Mouse (Mus musculus): Measurements from ENCODE around the gene Ldlrap1. TPM values are rescaled to one million over a fixed set of nuclear protein-coding genes. Genes with fewer than 3 reads are reported as not detected.

Ldlrap1 gene
- polyA plus RNA-seq, 1 experiment from 2014 or later = 20.7 TPM

GRCm38 (mm10) chr4:134756953-134757352 lies 10.9 kb downstream of the Ldlrap1 start:
- 59% methylated on average over 7 of the region's 7 CpGs for WGBS (ENCODE audit: insufficient replicate concordance)
- Histone ChIP-seq H3K4me2 (ENCODE audit: low read depth, low read length) (no peak overlapping the region), H3K9me3 (replicated peaks; ENCODE audit: control insufficient read depth, low read length) (no peaks in the 10 kb centered on the region), H3K27ac (ENCODE audit: low read length) (peak overlapping the region; percentile 29; the same call in 1 of the 2 replicates), H3K9ac (ENCODE audit: low read depth, low read length) (no peak overlapping the region), H3K4me3 (ENCODE audit: low read depth, low read length) (no peak overlapping the region), H3K27me3 (ENCODE audit: control insufficient read depth, insufficient read depth, low read depth, low read length) (no peaks in the 10 kb centered on the region), H3K36me3 (ENCODE audit: control insufficient read depth, insufficient read depth) (no peaks in the 10 kb centered on the region; the same call in 1 of the 2 replicates), H3K4me1 (ENCODE audit: control insufficient read depth, low read depth, low read length) (peaks cover 96% of the 10 kb centered on the region)
- ATAC-seq (ENCODE audit: low read depth) = no peak

- ATAC-seq (ENCODE audit: low read depth) = no peak
- Histone ChIP-seq H3K4me3 (ENCODE audit: low read depth, low read length) (no peak overlapping the region), H3K9me3 (replicated peaks; ENCODE audit: control insufficient read depth, low read length) (no peaks in the 10 kb centered on the region), H3K4me2 (ENCODE audit: low read depth, low read length) (no peak overlapping the region), H3K36me3 (ENCODE audit: control insufficient read depth, insufficient read depth) (no peaks in the 10 kb centered on the region; the same call in 1 of the 2 replicates), H3K4me1 (ENCODE audit: control insufficient read depth, low read depth, low read length) (peaks cover 94% of the 10 kb centered on the region), H3K9ac (ENCODE audit: low read depth, low read length) (no peak overlapping the region), H3K27ac (ENCODE audit: low read length) (peak overlapping the region; percentile 1), H3K27me3 (ENCODE audit: control insufficient read depth, insufficient read depth, low read depth, low read length) (no peaks in the 10 kb centered on the region)
- WGBS (ENCODE audit: insufficient replicate concordance) = 71% methylated on average over 13 of the region's 13 CpGs
Measured at GRCm38 (mm10) chr4:134754941-134755340, 12.9 kb downstream of the Ldlrap1 start.

DNA sequence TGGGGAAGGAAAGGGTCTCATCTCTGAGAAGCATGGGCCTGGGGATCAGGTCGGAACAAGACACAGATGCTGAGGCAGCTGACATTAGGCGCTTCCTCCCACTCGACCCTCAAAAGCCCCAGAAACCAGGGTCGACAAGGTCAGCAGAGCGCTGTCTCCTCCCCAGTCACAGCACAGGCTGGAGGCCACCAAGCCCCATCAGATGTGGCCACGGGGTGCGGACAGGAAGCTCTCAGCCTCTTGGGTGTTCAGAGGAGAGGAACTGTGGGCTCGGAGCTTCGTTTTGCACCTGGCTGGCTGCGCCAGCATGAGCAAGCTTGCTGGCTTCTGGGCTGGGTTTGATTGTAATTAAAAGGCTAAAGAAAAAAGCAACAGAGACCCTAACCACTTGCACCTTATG lies 13.5 kb downstream of the Ldlrap1 start:
- Histone ChIP-seq H3K36me3 (ENCODE audit: control insufficient read depth, insufficient read depth) (no peaks in the 10 kb centered on the region; the same call in 1 of the 2 replicates), H3K9me3 (replicated peaks; ENCODE audit: control insufficient read depth, low read length) (no peaks in the 10 kb centered on the region), H3K4me1 (ENCODE audit: control insufficient read depth, low read depth, low read length) (peaks cover 93% of the 10 kb centered on the region), H3K4me3 (ENCODE audit: low read depth, low read length) (no peak overlapping the region), H3K4me2 (ENCODE audit: low read depth, low read length) (no peak overlapping the region), H3K9ac (ENCODE audit: low read depth, low read length) (no peak overlapping the region), H3K27ac (ENCODE audit: low read length) (peak overlapping the region; percentile 1), H3K27me3 (ENCODE audit: control insufficient read depth, insufficient read depth, low read depth, low read length) (no peaks in the 10 kb centered on the region)
- no peak for ATAC-seq (ENCODE audit: low read depth)
- WGBS (ENCODE audit: insufficient replicate concordance) = 36% methylated on average over 10 of the region's 10 CpGs

GRCm38 (mm10) chr4:134753516-134754261 lies 14.1 kb downstream of the Ldlrap1 start:
- no peak overlapping the region for H3K4me3 ChIP-seq (ENCODE audit: low read depth, low read length)
- H3K4me1 ChIP-seq (ENCODE audit: control insufficient read depth, low read depth, low read length) = peaks cover 93% of the 10 kb centered on the region
- 38% methylated on average over 17 of the region's 17 CpGs for WGBS (ENCODE audit: insufficient replicate concordance)
- no peaks in the 10 kb centered on the region for H3K9me3 ChIP-seq (replicated peaks; ENCODE audit: control insufficient read depth, low read length)
- ATAC-seq (ENCODE audit: low read depth) = no peak
- H3K36me3 ChIP-seq (ENCODE audit: control insufficient read depth, insufficient read depth) = peaks cover 4% of the 10 kb centered on the region
- H3K27ac ChIP-seq (ENCODE audit: low read length) = peak overlapping the region; percentile 91
- no peaks in the 10 kb centered on the region for H3K27me3 ChIP-seq (ENCODE audit: control insufficient read depth, insufficient read depth, low read depth, low read length)
- no peak overlapping the region for H3K9ac ChIP-seq (ENCODE audit: low read depth, low read length)
- no peak overlapping the region for H3K4me2 ChIP-seq (ENCODE audit: low read depth, low read length)

- Histone ChIP-seq H3K36me3 (ENCODE audit: control insufficient read depth, insufficient read depth) (peaks cover 12% of the 10 kb centered on the region), H3K4me3 (ENCODE audit: low read depth, low read length) (no peak overlapping the region), H3K4me2 (ENCODE audit: low read depth, low read length) (no peak overlapping the region), H3K9me3 (replicated peaks; ENCODE audit: control insufficient read depth, low read length) (no peaks in the 10 kb centered on the region), H3K27ac (ENCODE audit: low read length) (peak overlapping the region; percentile 91), H3K27me3 (ENCODE audit: control insufficient read depth, insufficient read depth, low read depth, low read length) (no peaks in the 10 kb centered on the region), H3K4me1 (ENCODE audit: control insufficient read depth, low read depth, low read length) (peaks cover 89% of the 10 kb centered on the region), H3K9ac (ENCODE audit: low read depth, low read length) (no peak overlapping the region)
- 72% methylated on average over 11 of the region's 11 CpGs for WGBS (ENCODE audit: insufficient replicate concordance)
- ATAC-seq (ENCODE audit: low read depth) = no peak
Measured at GRCm38 (mm10) chr4:134752911-134753426, 14.9 kb downstream of the Ldlrap1 start.

DNA sequence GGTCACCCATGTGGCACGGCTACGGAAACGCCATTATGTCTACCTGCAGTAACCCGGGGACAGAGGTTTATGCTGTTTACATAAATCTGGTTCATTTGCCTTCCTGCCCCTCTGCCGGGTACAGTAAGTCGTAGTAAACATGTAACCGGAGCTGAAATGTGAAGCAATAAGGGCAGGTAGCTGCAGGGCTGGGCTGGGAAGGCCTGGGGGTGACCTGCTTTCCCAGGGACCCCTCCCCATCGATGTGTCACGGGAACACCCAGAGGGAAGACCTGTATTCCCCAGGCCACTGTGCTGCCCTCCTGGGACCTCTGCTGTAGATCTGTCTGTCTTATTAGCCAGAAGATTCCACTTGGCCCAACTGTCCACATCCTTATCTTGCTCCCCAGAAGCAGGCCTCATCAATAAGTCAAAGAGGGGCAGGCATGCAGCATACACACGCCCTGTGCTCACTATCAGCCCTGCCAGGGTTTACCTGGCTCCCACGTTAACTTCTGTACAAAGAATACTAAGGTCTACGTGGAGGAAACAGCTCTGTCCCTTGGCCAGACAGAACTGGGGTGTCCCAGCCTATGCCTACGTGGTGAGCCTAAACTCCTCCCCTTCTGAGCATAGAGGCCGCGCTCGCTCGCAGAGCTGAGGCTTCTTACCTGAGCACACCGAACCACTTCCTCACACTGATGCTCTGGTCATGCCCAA lies 16.0 kb downstream of the Ldlrap1 start:
- H3K9ac ChIP-seq (ENCODE audit: low read depth, low read length) = peak overlapping the region; percentile 49
- H3K27me3 ChIP-seq (ENCODE audit: control insufficient read depth, insufficient read depth, low read depth, low read length) = no peaks in the 10 kb centered on the region
- peak overlapping the region; percentile 17; the same call in 1 of the 2 replicates for H3K4me3 ChIP-seq (ENCODE audit: low read depth, low read length)
- 36% methylated on average over 18 of the region's 18 CpGs for WGBS (ENCODE audit: insufficient replicate concordance)
- H3K4me2 ChIP-seq (ENCODE audit: low read depth, low read length) = peak overlapping the region; percentile 51
- peak; percentile 85 for ATAC-seq (ENCODE audit: low read depth)
- H3K36me3 ChIP-seq (ENCODE audit: control insufficient read depth, insufficient read depth) = peaks cover 21% of the 10 kb centered on the region
- H3K4me1 ChIP-seq (ENCODE audit: control insufficient read depth, low read depth, low read length) = peaks cover 81% of the 10 kb centered on the region
- peak overlapping the region; percentile 91 for H3K27ac ChIP-seq (ENCODE audit: low read length)
- no peaks in the 10 kb centered on the region for H3K9me3 ChIP-seq (replicated peaks; ENCODE audit: control insufficient read depth, low read length)

- Histone ChIP-seq H3K9me3 (replicated peaks; ENCODE audit: control insufficient read depth, low read length) (no peaks in the 10 kb centered on the region), H3K4me3 (ENCODE audit: low read depth, low read length) (no peak overlapping the region), H3K27me3 (ENCODE audit: control insufficient read depth, insufficient read depth, low read depth, low read length) (no peaks in the 10 kb centered on the region), H3K4me2 (ENCODE audit: low read depth, low read length) (no peak overlapping the region), H3K27ac (ENCODE audit: low read length) (peak overlapping the region; percentile 47), H3K9ac (ENCODE audit: low read depth, low read length) (no peak overlapping the region), H3K36me3 (ENCODE audit: control insufficient read depth, insufficient read depth) (peaks cover 30% of the 10 kb centered on the region), H3K4me1 (ENCODE audit: control insufficient read depth, low read depth, low read length) (peaks cover 79% of the 10 kb centered on the region)
- no peak for ATAC-seq (ENCODE audit: low read depth)
- WGBS (ENCODE audit: insufficient replicate concordance) = 72% methylated on average over 6 of the region's 6 CpGs
Measured at GRCm38 (mm10) chr4:134750825-134751224, 17.0 kb downstream of the Ldlrap1 start.

DNA sequence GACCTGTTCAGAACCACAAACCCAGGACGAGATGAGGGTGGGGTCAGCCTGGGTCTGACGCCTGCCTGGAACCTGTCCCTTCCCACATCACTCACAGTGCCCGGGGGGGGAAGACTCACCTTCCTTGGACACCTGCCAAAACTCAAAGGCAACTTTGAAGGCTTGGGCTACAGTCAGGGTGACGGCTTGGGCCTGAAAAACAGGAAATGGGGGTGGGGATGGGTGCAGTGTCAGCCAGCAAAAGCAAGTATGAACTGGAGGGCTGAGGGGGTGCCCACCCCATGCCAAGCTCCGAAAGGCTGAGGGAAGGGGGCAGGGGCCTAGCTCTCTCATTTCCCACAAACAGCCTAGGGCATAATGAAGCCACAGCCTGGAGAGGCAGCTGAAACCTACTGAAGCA lies 17.6 kb downstream of the Ldlrap1 start:
- H3K9ac ChIP-seq (ENCODE audit: low read depth, low read length) = no peak overlapping the region
- no peaks in the 10 kb centered on the region for H3K27me3 ChIP-seq (ENCODE audit: control insufficient read depth, insufficient read depth, low read depth, low read length)
- H3K27ac ChIP-seq (ENCODE audit: low read length) = peak overlapping the region; percentile 47
- ATAC-seq (ENCODE audit: low read depth) = no peak
- H3K36me3 ChIP-seq (ENCODE audit: control insufficient read depth, insufficient read depth) = peaks cover 32% of the 10 kb centered on the region
- H3K4me1 ChIP-seq (ENCODE audit: control insufficient read depth, low read depth, low read length) = peaks cover 75% of the 10 kb centered on the region
- H3K9me3 ChIP-seq (replicated peaks; ENCODE audit: control insufficient read depth, low read length) = no peaks in the 10 kb centered on the region
- no peak overlapping the region for H3K4me3 ChIP-seq (ENCODE audit: low read depth, low read length)
- 52% methylated on average over 5 of the region's 5 CpGs for WGBS (ENCODE audit: insufficient replicate concordance)
- H3K4me2 ChIP-seq (ENCODE audit: low read depth, low read length) = no peak overlapping the region
